Mouse (Mus musculus): ENCODE measurements around the gene Scfd2. TPM values are rescaled to one million over a fixed set of nuclear protein-coding genes. Genes with fewer than 3 reads are reported as not detected.

Scfd2 gene
- 35.3 TPM for polyA plus RNA-seq (2017; shearing (Covaris generic))

DNA sequence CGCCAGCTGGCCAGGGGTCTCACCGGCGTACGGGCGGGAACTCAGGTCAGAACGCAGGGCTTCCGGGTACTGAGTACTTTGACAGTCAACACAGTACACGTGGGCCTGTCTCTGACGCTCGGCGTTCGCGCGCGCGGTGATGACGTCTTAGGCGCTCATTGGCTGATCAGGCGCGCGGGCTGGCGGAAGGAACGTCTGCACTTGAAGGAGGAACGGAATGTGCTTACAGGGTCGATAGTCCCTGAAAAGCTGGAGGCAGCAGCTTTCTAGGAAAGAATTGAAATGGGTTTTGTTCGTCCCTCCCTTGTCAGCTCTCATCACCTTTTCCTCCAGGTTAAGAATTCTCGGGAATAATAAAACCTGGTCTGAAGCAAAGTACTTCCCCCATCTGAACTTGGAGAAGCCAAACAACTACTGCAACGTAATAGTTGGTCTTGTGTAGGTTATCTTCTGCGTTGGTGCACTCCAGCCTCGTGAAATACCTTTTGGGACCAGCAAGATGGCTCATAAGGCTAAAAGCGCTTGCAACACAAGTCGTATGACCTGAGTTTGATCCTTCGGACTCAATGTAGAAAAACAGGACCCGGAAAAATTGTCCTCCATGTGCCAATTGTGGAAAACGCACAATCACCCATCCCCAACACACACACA is at the start of gene Scfd2:
Gene Scfd2 (minus strand): TSS at position 130 of the 651 bp plus-strand sequence.

DNA sequence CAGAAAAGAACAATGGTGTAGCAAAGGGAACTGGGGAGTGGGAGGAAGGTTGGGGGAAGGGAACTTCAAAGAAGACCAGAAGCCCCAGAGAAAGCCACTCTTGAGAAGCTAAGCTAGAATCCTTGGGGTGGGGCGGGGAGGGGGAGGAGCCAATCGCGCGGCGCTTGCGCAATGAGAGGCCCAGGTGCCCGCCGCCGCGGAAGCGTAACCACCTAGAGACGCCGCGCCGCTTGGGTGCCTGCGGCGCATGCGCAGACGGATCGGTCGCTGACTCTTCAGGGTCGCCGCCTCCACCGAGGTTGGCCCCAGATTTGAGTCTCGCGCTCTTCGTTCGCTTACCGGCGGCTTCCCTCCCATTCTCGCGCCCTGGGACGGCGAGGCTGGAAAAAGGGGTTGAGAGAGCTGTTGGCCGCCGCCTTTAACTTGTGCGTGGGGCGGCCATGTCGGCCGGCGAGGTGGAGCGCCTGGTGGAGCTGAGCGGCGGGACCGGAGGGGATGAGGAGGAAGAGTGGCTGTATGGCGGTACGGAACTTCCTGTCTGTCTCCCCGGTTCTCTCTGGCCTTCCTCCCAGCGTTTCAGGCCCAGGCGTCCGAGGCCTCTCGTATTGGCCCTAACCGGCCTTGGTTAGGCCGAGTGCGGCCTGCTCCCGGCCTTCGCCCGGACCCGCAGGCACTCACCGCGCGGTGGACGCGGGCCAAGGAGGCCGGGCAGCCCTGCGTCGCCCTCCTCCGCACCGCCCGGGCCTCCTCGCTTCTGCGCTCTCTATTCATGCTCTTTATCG is 3.9 kb upstream of the Scfd2 start, which contains the start of gene Fip1l1:
Gene Fip1l1 (plus strand): TSS at position 210 of the 782 bp plus-strand sequence.

DNA sequence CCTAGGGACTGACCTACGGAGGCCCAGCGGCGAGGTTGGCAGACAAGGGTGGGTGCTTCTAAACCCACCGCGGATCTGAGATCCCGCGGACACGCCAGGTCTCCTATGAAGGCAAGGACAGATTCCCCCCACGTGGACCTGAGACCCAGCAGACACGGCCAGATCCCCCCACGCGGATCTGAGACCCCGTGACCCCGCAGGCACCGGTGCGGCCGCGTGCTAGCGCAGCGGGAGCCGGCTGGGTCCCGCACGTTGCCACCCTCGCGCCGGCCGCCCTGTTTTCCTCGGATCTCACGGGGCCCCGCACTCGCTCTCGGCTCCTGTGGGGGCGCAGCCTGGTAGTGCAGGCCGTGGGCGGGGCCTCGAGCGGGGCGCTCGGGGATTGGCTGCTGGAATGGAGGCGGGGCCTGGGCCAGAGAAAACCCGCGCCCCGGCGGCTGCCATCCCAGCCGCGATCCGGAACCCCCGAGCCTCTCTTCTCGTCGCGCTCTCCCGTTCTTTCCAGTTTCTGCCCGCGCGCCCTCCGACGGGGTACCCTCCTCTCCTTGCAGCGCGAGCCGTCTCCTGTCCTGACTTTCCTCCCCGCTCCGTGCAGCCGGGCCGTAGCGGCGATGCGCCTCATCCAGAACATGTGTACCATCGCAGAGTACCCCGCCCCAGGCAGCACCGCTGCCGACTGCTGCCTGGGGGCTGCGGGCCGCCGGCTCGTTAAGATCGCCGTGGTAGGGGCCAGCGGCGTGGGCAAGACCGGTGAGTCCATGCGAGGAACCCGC is 336.5 kb downstream of the Scfd2 start, which contains the start of gene Rasl11b:
Gene Rasl11b (plus strand): TSS at position 446 of the 773 bp plus-strand sequence.

Other genes starting within 250 kb of the Scfd2 start
- 134 TPM for gene Fip1l1, start 3.7 kb upstream of the Scfd2 start, polyA plus RNA-seq (2017; shearing (Covaris generic))
- 0.15 TPM for gene Lnx1, start 171.2 kb upstream of the Scfd2 start, polyA plus RNA-seq (2017; shearing (Covaris generic))

Measured in effector memory CD4-positive, alpha-beta T cell, adult 5 months (primary cell).